Mouse (Mus musculus) midbrain, embryonic 13.5 days (tissue): Measurements from ENCODE around the gene Arid1a. TPM values are rescaled to one million over a fixed set of nuclear protein-coding genes. Genes with fewer than 3 reads are reported as not detected.
"Not testable (repeated sequence)": the region's sequence is repeated elsewhere in the genome, so short reads cannot be mapped to it uniquely, and the experiment has no call there.

ENCODE experiments used
- ATAC-seq: fragments of 200-750 bp; cut with Nextera tagmentation; 2 replicates; pipeline ENCODE4 v1.8.0; 2017; ENCODE audit warnings: mild to moderate bottlenecking, moderate TSS enrichment, moderate library complexity
- H3K27ac ChIP-seq: fragments of 300-500 bp; sonication (generic); 2 replicates; pipeline ENCODE4 v1.5.1; 2015; ENCODE audit warnings: inconsistent platforms, mild to moderate bottlenecking, moderate library complexity
- H3K27me3 ChIP-seq: fragments of 300-500 bp; sonication (generic); 2 replicates; pipeline ENCODE4 v1.6.1; 2015; ENCODE audit warnings: mild to moderate bottlenecking, inconsistent platforms
- H3K36me3 ChIP-seq: fragments of 300-500 bp; sonication (generic); 2 replicates; pipeline ENCODE4 v1.6.1; 2015; ENCODE audit warnings: mild to moderate bottlenecking, inconsistent platforms
- H3K4me1 ChIP-seq: fragments of 300-500 bp; sonication (generic); replicated peaks from 2 replicates; pipeline ENCODE4 v1.6.1; 2015; ENCODE audit warnings: inconsistent platforms
- H3K4me2 ChIP-seq: fragments of 300-500 bp; sonication (generic); replicated peaks from 2 replicates; pipeline ENCODE4 v1.6.1; 2015; ENCODE audit warnings: moderate library complexity, mild to moderate bottlenecking, inconsistent platforms
- H3K4me3 ChIP-seq: fragments of 300-500 bp; sonication (generic); replicated peaks from 2 replicates; pipeline ENCODE4 v1.5.1; 2015; ENCODE audit warnings: mild to moderate bottlenecking, inconsistent platforms
- H3K9ac ChIP-seq: fragments of 300-500 bp; sonication (generic); replicated peaks from 2 replicates; pipeline ENCODE4 v1.6.1; 2015; ENCODE audit warnings: mild to moderate bottlenecking, inconsistent platforms
- H3K9me3 ChIP-seq: fragments of 300-500 bp; sonication (generic); 2 replicates; pipeline ENCODE4 v1.6.1; 2016; ENCODE audit warnings: mild to moderate bottlenecking, inconsistent platforms
- WGBS: fragments of 180-500 bp; shearing (Covaris S2); methylation state at CpG from one replicate; pipeline ENCODE4 v1.1.7; 2015; 5-methylcytosine and 5-hydroxymethylcytosine counted together
- polyA plus RNA-seq: library from polyadenylated mRNA; unstranded; fragments of >200 nt; fragmentation: Nextera tagmentation; extraction: Ambion mirVana; gene quantifications from 2 replicates; pipeline ENCODE4 v1.2.1, GENCODE M21; 2015

Gene Arid1a
- polyA plus RNA-seq, 1 experiment from 2014 or later = 47.1 TPM

DNA sequence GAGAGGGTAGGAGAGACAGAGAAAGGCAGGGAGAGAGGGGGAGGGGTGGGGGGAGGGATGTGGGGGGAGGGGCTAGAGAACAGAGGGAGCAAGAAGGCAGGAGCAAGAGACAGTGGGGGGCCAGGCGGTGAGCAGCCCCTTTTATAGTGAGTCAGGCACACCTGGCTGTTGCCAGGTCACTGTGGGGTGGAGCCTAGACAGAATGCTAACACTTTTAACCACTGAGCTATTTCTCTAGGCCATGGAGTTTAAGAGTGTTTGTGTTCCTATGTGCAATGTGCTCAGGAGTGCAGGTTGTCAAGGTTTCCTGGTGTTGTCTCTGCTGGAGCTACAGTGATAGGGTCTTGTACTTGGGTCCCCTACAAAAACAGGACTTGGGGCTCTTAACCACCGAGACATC, 97.8 kb downstream of the Arid1a start:
- WGBS = 42% methylated on average over 2 of the region's 2 CpGs
- Histone ChIP-seq H3K4me1 (peaks cover 18% of the 10 kb centered on the region), H3K27ac (no peak overlapping the region), H3K27me3 (no peaks in the 10 kb centered on the region), H3K9me3 (no peaks in the 10 kb centered on the region), H3K4me3 (no peak overlapping the region), H3K36me3 (peaks cover 9% of the 10 kb centered on the region), H3K4me2 (no peak overlapping the region), H3K9ac (no peak overlapping the region)
- ATAC-seq = no peak

GRCm38 (mm10) chr4:133657829-133658458, 98.6 kb downstream of the Arid1a start:
- Histone ChIP-seq H3K9me3 (no peaks in the 10 kb centered on the region), H3K4me3 (no peak overlapping the region), H3K36me3 (peaks cover 9% of the 10 kb centered on the region), H3K4me2 (no peak overlapping the region), H3K27me3 (no peaks in the 10 kb centered on the region), H3K9ac (no peak overlapping the region), H3K4me1 (peaks cover 18% of the 10 kb centered on the region), H3K27ac (no peak overlapping the region)
- no peak for ATAC-seq
- 46% methylated on average over 5 of the region's 5 CpGs for WGBS

GRCm38 (mm10) chr4:133656997-133657396, 99.6 kb downstream of the Arid1a start:
- Histone ChIP-seq H3K4me3 (no peak overlapping the region), H3K9ac (no peak overlapping the region), H3K4me2 (no peak overlapping the region), H3K27me3 (no peaks in the 10 kb centered on the region), H3K36me3 (peaks cover 3% of the 10 kb centered on the region), H3K9me3 (no peaks in the 10 kb centered on the region), H3K4me1 (peaks cover 18% of the 10 kb centered on the region), H3K27ac (no peak overlapping the region)
- ATAC-seq = no peak
- 11% methylated on average over 4 of the region's 4 CpGs for WGBS

- Histone ChIP-seq H3K27me3 (no peaks in the 10 kb centered on the region), H3K27ac (no peak overlapping the region), H3K4me2 (no peak overlapping the region), H3K4me3 (no peak overlapping the region), H3K4me1 (peaks cover 18% of the 10 kb centered on the region), H3K9ac (no peak overlapping the region), H3K9me3 (no peaks in the 10 kb centered on the region), H3K36me3 (no peaks in the 10 kb centered on the region)
- ATAC-seq = no peak
- WGBS = 45% methylated on average over 4 of the region's 4 CpGs
These were observed 100.3 kb downstream of the Arid1a start for GRCm38 (mm10) chr4:133656294-133656693.

DNA sequence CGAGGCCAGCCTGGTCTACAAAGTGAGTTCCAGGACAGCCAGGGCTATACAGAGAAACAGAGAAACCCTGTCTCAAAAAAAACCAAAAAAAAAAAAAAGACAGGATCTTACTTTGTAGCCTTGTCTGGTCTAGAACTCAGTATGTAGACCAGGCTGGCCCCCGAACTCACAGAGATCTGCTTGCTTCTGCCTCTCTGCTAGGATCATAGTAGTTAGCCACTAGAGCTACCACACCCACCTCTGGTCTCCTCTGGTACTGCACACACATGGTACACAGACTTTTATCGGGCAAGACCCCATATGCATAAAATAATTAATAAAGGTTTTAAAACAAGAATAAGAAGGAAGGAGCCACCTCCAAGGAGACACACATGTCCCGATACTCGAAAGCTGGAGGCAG, 102.5 kb downstream of the Arid1a start:
- H3K4me1 ChIP-seq, H3K9me3 ChIP-seq, H3K4me3 ChIP-seq, H3K27ac ChIP-seq, H3K27me3 ChIP-seq, H3K9ac ChIP-seq, ATAC-seq, H3K4me2 ChIP-seq, H3K36me3 ChIP-seq: not testable (repeated sequence)
- 98% methylated on average over 5 of the region's 5 CpGs for WGBS

DNA sequence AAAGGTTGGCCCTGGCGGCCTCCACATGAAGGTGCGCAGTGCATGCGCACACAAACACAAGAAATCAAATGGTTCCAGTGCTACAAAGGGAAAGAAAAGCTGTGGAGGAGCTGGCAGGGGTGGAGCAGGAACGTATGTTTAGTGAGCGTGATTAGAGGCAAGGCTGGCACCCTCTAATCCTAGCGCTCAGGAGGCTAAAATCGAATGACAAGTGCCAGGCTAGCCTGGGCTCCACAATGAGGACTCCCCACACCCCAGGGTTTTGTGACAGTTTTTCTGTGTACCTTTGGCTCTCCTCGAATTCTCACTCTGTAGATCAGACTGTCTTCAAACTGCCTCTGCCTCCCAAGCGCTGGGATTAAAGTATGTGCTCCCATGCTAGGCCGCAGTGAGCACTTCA, 103.8 kb downstream of the Arid1a start:
- ATAC-seq = no peak
- Histone ChIP-seq H3K4me1 (no peaks in the 10 kb centered on the region), H3K4me2 (no peak overlapping the region), H3K9ac (no peak overlapping the region), H3K4me3 (no peak overlapping the region), H3K36me3 (no peaks in the 10 kb centered on the region), H3K9me3 (no peaks in the 10 kb centered on the region), H3K27ac (no peak overlapping the region), H3K27me3 (no peaks in the 10 kb centered on the region)
- 79% methylated on average over 10 of the region's 10 CpGs for WGBS

- Histone ChIP-seq H3K27ac (no peak overlapping the region), H3K4me1 (no peaks in the 10 kb centered on the region), H3K9ac (no peak overlapping the region), H3K36me3 (no peaks in the 10 kb centered on the region), H3K4me2 (no peak overlapping the region), H3K27me3 (no peaks in the 10 kb centered on the region), H3K9me3 (no peaks in the 10 kb centered on the region), H3K4me3 (no peak overlapping the region)
- WGBS = 80% methylated on average over 4 of the region's 4 CpGs
- no peak for ATAC-seq
These were observed 104.6 kb downstream of the Arid1a start for GRCm38 (mm10) chr4:133651986-133652385.

DNA sequence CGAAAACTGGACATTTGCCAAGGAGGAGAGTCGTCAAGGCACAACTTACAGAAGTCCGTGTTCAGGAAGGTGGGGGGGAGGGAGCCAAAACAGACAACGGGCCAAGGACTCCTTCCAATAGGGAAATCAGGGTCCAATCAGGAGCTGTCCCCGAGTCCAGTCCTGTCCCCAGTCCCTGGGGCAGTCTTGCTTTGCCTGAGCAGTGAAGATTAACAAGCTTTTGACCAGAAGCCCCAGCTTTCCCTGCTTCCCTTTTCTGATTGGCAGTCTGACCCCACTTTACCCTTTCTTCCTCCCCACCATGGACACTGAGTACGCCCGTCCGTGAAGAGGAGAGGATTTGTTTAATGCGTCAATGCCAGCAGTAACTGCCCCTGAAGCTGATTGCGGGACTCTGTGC, 105.1 kb downstream of the Arid1a start:
- no peak overlapping the region for H3K4me2 ChIP-seq
- no peaks in the 10 kb centered on the region for H3K4me1 ChIP-seq
- no peak overlapping the region for H3K9ac ChIP-seq
- no peak overlapping the region for H3K4me3 ChIP-seq
- no peak overlapping the region for H3K27ac ChIP-seq
- 56% methylated on average over 10 of the region's 10 CpGs for WGBS
- H3K27me3 ChIP-seq = no peaks in the 10 kb centered on the region
- no peak for ATAC-seq
- H3K9me3 ChIP-seq = no peaks in the 10 kb centered on the region
- no peaks in the 10 kb centered on the region for H3K36me3 ChIP-seq

DNA sequence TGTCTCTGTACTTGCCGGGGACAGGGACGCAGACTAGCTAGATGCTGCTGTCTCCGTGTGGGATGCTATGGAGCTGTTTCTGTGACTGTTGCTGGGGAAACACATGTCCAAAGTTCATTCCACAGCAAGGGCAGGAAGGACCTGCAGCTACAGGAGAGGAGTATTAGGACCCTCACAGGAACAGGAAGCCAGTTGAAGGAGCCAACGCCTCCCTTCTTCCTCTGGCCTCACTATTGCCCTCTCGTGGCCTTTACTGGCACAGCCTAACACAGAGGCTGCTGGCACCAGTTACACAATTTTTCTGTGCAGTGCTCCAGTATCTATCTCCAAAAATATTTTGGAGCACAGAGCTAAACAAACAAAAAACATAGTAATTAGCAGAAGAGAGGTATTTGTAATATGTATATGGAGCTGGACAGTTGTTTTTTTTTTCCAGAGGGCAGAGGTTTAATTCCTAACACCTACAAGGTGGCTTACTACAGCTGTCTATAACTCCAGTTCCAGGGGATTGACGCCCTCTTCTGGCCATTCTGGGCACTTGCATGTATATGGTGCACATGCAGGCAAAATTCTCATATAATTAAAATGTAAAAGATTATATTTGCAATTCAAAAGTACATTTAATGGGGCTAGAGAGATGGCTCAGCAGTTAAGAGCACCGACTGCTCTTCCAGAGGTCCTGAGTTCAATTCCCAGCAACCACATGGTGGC, 106.4 kb downstream of the Arid1a start, which contains the start of gene Zdhhc18:
Zdhhc18 (minus strand) TSS at position 166 of the 711 bp plus-strand sequence.
- peak within 1 kb of the TSS; percentile 42 for H3K4me2 ChIP-seq
- no peaks in the 10 kb centered on the region for H3K4me1 ChIP-seq
- H3K36me3 ChIP-seq = no peaks in the 10 kb centered on the region
- no peak for ATAC-seq
- 38% methylated on average over 7 of the region's 7 CpGs for WGBS
- no peaks in the 10 kb centered on the region for H3K9me3 ChIP-seq
- no peaks in the 10 kb centered on the region for H3K27me3 ChIP-seq
- peak within 1 kb of the TSS; percentile 5; the same call in 1 of the 2 replicates for H3K4me3 ChIP-seq
- no peak within 1 kb of the TSS for H3K27ac ChIP-seq
- no peak within 1 kb of the TSS for H3K9ac ChIP-seq

GRCm38 (mm10) chr4:133649464-133649863, 107.1 kb downstream of the Arid1a start:
- H3K4me1 ChIP-seq, H3K27ac ChIP-seq, H3K9ac ChIP-seq, H3K9me3 ChIP-seq, H3K36me3 ChIP-seq, H3K27me3 ChIP-seq, ATAC-seq: not testable (repeated sequence)
- peak overlapping the region; percentile 42; the same call in 1 of the 2 replicates for H3K4me2 ChIP-seq
- 82% methylated on average over 5 of the region's 5 CpGs for WGBS
- H3K4me3 ChIP-seq = peak overlapping the region; percentile 5; the same call in 1 of the 2 replicates

GRCm38 (mm10) chr4:133645680-133646079, 110.9 kb downstream of the Arid1a start:
- WGBS = 43% methylated on average over 21 of the region's 21 CpGs
- ATAC-seq = no peak

DNA sequence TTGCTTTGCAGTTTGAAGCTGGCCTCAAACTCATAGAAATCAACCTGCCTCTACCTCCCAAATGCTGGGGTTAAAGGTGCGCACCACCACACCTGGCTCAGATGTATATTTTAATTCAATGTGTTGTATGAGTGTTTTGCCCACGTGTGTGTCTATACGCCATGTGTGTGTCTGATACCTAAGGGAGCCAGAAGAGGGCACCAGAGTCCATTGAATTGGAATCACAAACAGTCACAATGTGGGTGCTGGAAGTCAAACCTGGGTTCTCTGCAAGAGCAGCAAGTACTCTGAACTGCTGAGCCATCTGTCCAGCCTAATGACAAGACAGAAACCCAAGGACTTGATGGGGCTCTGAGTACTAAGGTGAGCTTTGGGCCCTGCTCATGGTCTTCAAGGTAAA, 111.4 kb downstream of the Arid1a start:
- Histone ChIP-seq H3K9me3 (0 out of 2 replicates have a peak, but pooled peaks cover 5% of the 10 kb centered on the region), H3K9ac (no peak overlapping the region), H3K4me1 (no peaks in the 10 kb centered on the region), H3K36me3 (no peaks in the 10 kb centered on the region), H3K27me3 (no peaks in the 10 kb centered on the region), H3K27ac (no peak overlapping the region), H3K4me2 (no peak overlapping the region), H3K4me3 (no peak overlapping the region)
- 88% methylated on average over 3 of the region's 3 CpGs for WGBS
- ATAC-seq = no peak

More at GRCm38 (mm10) chr4:133645680-133646079, 110.9 kb downstream of the Arid1a start:
- Histone ChIP-seq H3K27me3 (no peaks in the 10 kb centered on the region), H3K4me3 (no peak overlapping the region), H3K4me2 (no peak overlapping the region), H3K9ac (no peak overlapping the region), H3K36me3 (no peaks in the 10 kb centered on the region), H3K9me3 (0 out of 2 replicates have a peak, but pooled peaks cover 5% of the 10 kb centered on the region), H3K27ac (no peak overlapping the region), H3K4me1 (no peaks in the 10 kb centered on the region)
